Mouse (Mus musculus) brain, embryonic 14.5 days (tissue): ENCODE data around the gene Gramd4.

Experiments
- CTCF ChIP-seq: fragments of 200-500 bp; IDR thresholded peaks from 2 replicates; pipeline ENCODE4 v1.5.1; 2012; ENCODE audit warnings: inconsistent platforms, mild to moderate bottlenecking, moderate library complexity, borderline replicate concordance; ENCODE audit not compliant: insufficient read depth, insufficient read length; ENCODE audit errors: extremely low read depth
- POLR2A ChIP-seq: fragments of 200-500 bp; IDR thresholded peaks from 2 replicates; pipeline ENCODE4 v1.6.1; 2012; ENCODE audit warnings: mild to moderate bottlenecking, inconsistent platforms, borderline replicate concordance; ENCODE audit not compliant: poor library complexity, insufficient read depth, insufficient read length, severe bottlenecking; ENCODE audit errors: extremely low read depth

GRCm38 (mm10) chr15:86082551-86082961 is 25.1 kb downstream of the Gramd4 start:
- TF ChIP-seq POLR2A = no peak
- no peak for TF ChIP-seq CTCF
